Mouse (Mus musculus) intestine, embryonic 14.5 days (tissue): ENCODE measurements around the gene Ifnl3. TPM values are rescaled to one million over a fixed set of nuclear protein-coding genes. Genes with fewer than 3 reads are reported as not detected.
"Not testable (repeated sequence)": the region's sequence is repeated elsewhere in the genome, so short reads cannot be mapped to it uniquely, and the experiment has no call there.

Experiments used
- ATAC-seq: fragments of 200-750 bp; cut with Nextera tagmentation; replicated peaks from 2 replicates; pipeline ENCODE4 v1.8.0; 2017; ENCODE audit warnings: low read depth, moderate number of reproducible peaks, moderate TSS enrichment, moderate library complexity; ENCODE audit not compliant: low FRiP score, low TSS enrichment
- DNase-seq: peaks from one replicate; pipeline ENCODE4 v3.0.0-alpha.2; 2018; ENCODE audit warnings: low spot score
- H3K27ac ChIP-seq: fragments of 300-500 bp; sonication (generic); 2 replicates; pipeline ENCODE4 v1.5.1; 2014; ENCODE audit warnings: low read depth, mild to moderate bottlenecking, control low read depth
- H3K27me3 ChIP-seq: fragments of 300-500 bp; sonication (generic); replicated peaks from 2 replicates; pipeline ENCODE4 v1.6.1; 2014; ENCODE audit warnings: low read length, control low read depth; ENCODE audit not compliant: control insufficient read depth, insufficient read depth
- H3K36me3 ChIP-seq: fragments of 300-500 bp; sonication (generic); 2 replicates; pipeline ENCODE4 v1.6.1; 2014; ENCODE audit warnings: low read length, control low read depth; ENCODE audit not compliant: control insufficient read depth, insufficient read depth
- H3K4me1 ChIP-seq: fragments of 300-500 bp; sonication (generic); replicated peaks from 2 replicates; pipeline ENCODE4 v1.6.1; 2014; ENCODE audit warnings: low read length, control low read depth, mixed read lengths; ENCODE audit not compliant: control insufficient read depth, insufficient read depth
- H3K4me2 ChIP-seq: fragments of 300-500 bp; sonication (generic); 2 replicates; pipeline ENCODE4 v1.6.1; 2014; ENCODE audit warnings: low read length
- H3K4me3 ChIP-seq: fragments of 300-500 bp; sonication (generic); 2 replicates; pipeline ENCODE4 v1.5.1; 2014; ENCODE audit warnings: low read depth, low read length, control low read depth, mixed read lengths
- H3K9ac ChIP-seq: fragments of 300-500 bp; sonication (generic); 2 replicates; pipeline ENCODE4 v1.6.1; 2014; ENCODE audit warnings: mild to moderate bottlenecking, low read length
- H3K9me3 ChIP-seq: fragments of 300-500 bp; sonication (generic); 2 replicates; pipeline ENCODE4 v1.6.1; 2016; ENCODE audit warnings: low read length, control low read depth; ENCODE audit not compliant: control insufficient read depth
- WGBS: fragments of 180-500 bp; shearing (Covaris S2); extraction: QIAGEN DNeasy Blood & Tissue Kit; methylation state at CpG from one replicate; pipeline ENCODE4 v1.1.7; 2014; 5-methylcytosine and 5-hydroxymethylcytosine counted together
- polyA plus RNA-seq: library from polyadenylated mRNA; unstranded; fragments of >200 nt; fragmentation: Nextera tagmentation; extraction: Ambion mirVana; gene quantifications from 2 replicates; pipeline ENCODE4 v1.2.1, GENCODE M21; 2014

Ifnl3 gene
- polyA plus RNA-seq, 1 experiment from 2014 or later, result not detected

- WGBS, result 94% methylated on average over 6 of the region's 6 CpGs
- H3K27me3 ChIP-seq, H3K4me3 ChIP-seq, H3K36me3 ChIP-seq, H3K4me1 ChIP-seq, H3K9me3 ChIP-seq, H3K9ac ChIP-seq, H3K27ac ChIP-seq, H3K4me2 ChIP-seq, ATAC-seq, DNase-seq: not testable (repeated sequence)
These were observed 16.2 kb downstream of the Ifnl3 start for GRCm38 (mm10) chr7:28538886-28539285.

- H3K4me1 ChIP-seq, result no peaks in the 10 kb centered on the region
- H3K27ac ChIP-seq, result no peak within 1 kb of the TSS
These were observed 17.9 kb downstream of the Ifnl3 start, which contains the start of gene Sycn for GRCm38 (mm10) chr7:28540526-28540925. Sycn (plus strand) TSS chr7:28540885.

GRCm38 (mm10) chr7:28544051-28544601 is 21.5 kb downstream of the Ifnl3 start:
- Histone ChIP-seq H3K27ac (no peak overlapping the region), H3K4me3 (no peak overlapping the region; the same call in 1 of the 2 replicates), H3K9me3 (no peaks in the 10 kb centered on the region), H3K4me1 (no peaks in the 10 kb centered on the region), H3K36me3 (no peaks in the 10 kb centered on the region), H3K27me3 (peaks cover 39% of the 10 kb centered on the region), H3K4me2 (peak overlapping the region; percentile 34; the same call in 1 of the 2 replicates), H3K9ac (no peak overlapping the region)
- peak; percentile 69 for DNase-seq
- WGBS, result 4% methylated on average over 26 of the region's 27 CpGs
- peak; percentile 50; the same call in 1 of the 2 replicates for ATAC-seq

More at GRCm38 (mm10) chr7:28540526-28540925, 17.9 kb downstream of the Ifnl3 start, which contains the start of gene Sycn:
- H3K4me2 ChIP-seq, result no peak within 1 kb of the TSS
- H3K4me3 ChIP-seq, result no peak within 1 kb of the TSS
- H3K9ac ChIP-seq, result no peak within 1 kb of the TSS
- H3K9me3 ChIP-seq, result no peaks in the 10 kb centered on the region
- ATAC-seq (peak; percentile 73), DNase-seq (peak; percentile 53)
- whole genome bisulfite sequencing, result 59% methylated on average over 4 of the region's 4 CpGs
- no peaks in the 10 kb centered on the region for H3K36me3 ChIP-seq
- peaks cover 14% of the 10 kb centered on the region for H3K27me3 ChIP-seq

- Histone ChIP-seq H3K9ac (no peak overlapping the region), H3K4me1 (no peaks in the 10 kb centered on the region), H3K27ac (no peak overlapping the region), H3K4me2 (no peak overlapping the region), H3K36me3 (no peaks in the 10 kb centered on the region), H3K27me3 (peaks cover 39% of the 10 kb centered on the region), H3K4me3 (no peak overlapping the region), H3K9me3 (no peaks in the 10 kb centered on the region)
- DNase-seq (peak; percentile 74), ATAC-seq (peak; percentile 68)
- 26% methylated on average over 14 of the region's 14 CpGs for WGBS
These were observed 22.6 kb downstream of the Ifnl3 start for GRCm38 (mm10) chr7:28545048-28545890.

GRCm38 (mm10) chr7:28545891-28546210 is 23.2 kb downstream of the Ifnl3 start:
- Histone ChIP-seq H3K4me1 (no peaks in the 10 kb centered on the region), H3K9me3 (no peaks in the 10 kb centered on the region), H3K4me3 (no peak overlapping the region), H3K27ac (no peak overlapping the region), H3K9ac (no peak overlapping the region), H3K4me2 (no peak overlapping the region), H3K36me3 (no peaks in the 10 kb centered on the region), H3K27me3 (peaks cover 39% of the 10 kb centered on the region)
- ATAC-seq (no peak), DNase-seq (no peak)
- 41% methylated on average over 7 of the region's 7 CpGs for WGBS

- peak overlapping the region; percentile 4; the same call in 1 of the 2 replicates for H3K4me3 ChIP-seq
- H3K27me3 ChIP-seq, result peaks cover 39% of the 10 kb centered on the region
- ATAC-seq (no peak), DNase-seq (peak; percentile 61)
- no peaks in the 10 kb centered on the region for H3K9me3 ChIP-seq
- no peaks in the 10 kb centered on the region for H3K36me3 ChIP-seq
- H3K4me2 ChIP-seq, result peak overlapping the region; percentile 43
- no peak overlapping the region for H3K9ac ChIP-seq
- no peak overlapping the region for H3K27ac ChIP-seq
- 4% methylated on average over 22 of the region's 22 CpGs for WGBS
- H3K4me1 ChIP-seq, result no peaks in the 10 kb centered on the region
These were observed 24.0 kb downstream of the Ifnl3 start for GRCm38 (mm10) chr7:28546649-28547048.

- 7% methylated on average over 5 of the region's 5 CpGs for WGBS
- H3K9ac ChIP-seq, result no peak within 1 kb of the TSS
- peak within 1 kb of the TSS; percentile 43 for H3K4me2 ChIP-seq
- DNase-seq (no peak), ATAC-seq (no peak)
- no peaks in the 10 kb centered on the region for H3K4me1 ChIP-seq
- peak within 1 kb of the TSS; percentile 4; the same call in 1 of the 2 replicates for H3K4me3 ChIP-seq
- H3K9me3 ChIP-seq, result no peaks in the 10 kb centered on the region
- H3K27ac ChIP-seq, result no peak within 1 kb of the TSS
- H3K36me3 ChIP-seq, result no peaks in the 10 kb centered on the region
- peaks cover 39% of the 10 kb centered on the region for H3K27me3 ChIP-seq
These were observed 24.5 kb downstream of the Ifnl3 start, which contains the start of gene Nccrp1 for GRCm38 (mm10) chr7:28547154-28547553. Nccrp1 (minus strand) TSS chr7:28547254.

GRCm38 (mm10) chr7:28547628-28548027 is 25.0 kb downstream of the Ifnl3 start:
- DNase-seq (no peak), ATAC-seq (no peak)
- H3K4me2 ChIP-seq, result no peak overlapping the region
- H3K27ac ChIP-seq, result no peak overlapping the region
- no peak overlapping the region for H3K4me3 ChIP-seq
- 71% methylated on average over 7 of the region's 7 CpGs for WGBS
- no peaks in the 10 kb centered on the region for H3K4me1 ChIP-seq
- H3K9me3 ChIP-seq, result no peaks in the 10 kb centered on the region
- H3K9ac ChIP-seq, result no peak overlapping the region
- peaks cover 39% of the 10 kb centered on the region for H3K27me3 ChIP-seq
- no peaks in the 10 kb centered on the region for H3K36me3 ChIP-seq
